Mouse (Mus musculus) C2C12 (cell line): Measurements from ENCODE around the gene S1pr3. TPM values are rescaled to one million over a fixed set of nuclear protein-coding genes. Genes with fewer than 3 reads are reported as not detected.

ENCODE experiments used
- H3K27me3 ChIP-seq: one replicate; pipeline ENCODE4 v1.6.1; 2011; ENCODE audit not compliant: control insufficient read depth, insufficient read depth, insufficient read length
- H3K36me3 ChIP-seq: one replicate; pipeline ENCODE4 v1.6.1; 2011; ENCODE audit not compliant: control insufficient read depth, insufficient read depth
- H3K4me3 ChIP-seq: one replicate; pipeline ENCODE4 v1.5.1; 2011; ENCODE audit warnings: mild to moderate bottlenecking, control low read depth; ENCODE audit not compliant: poor library complexity, insufficient read depth, severe bottlenecking
- H3K79me2 ChIP-seq: one replicate; pipeline ENCODE4 v1.6.1; 2011; ENCODE audit not compliant: control insufficient read depth, insufficient read depth
- H3K79me3 ChIP-seq: one replicate; pipeline ENCODE4 v1.6.1; 2011; ENCODE audit warnings: low read depth, control low read depth
- H3ac ChIP-seq: one replicate; pipeline ENCODE3; 2011; ENCODE audit warnings: low read depth; ENCODE audit not compliant: control insufficient read depth, insufficient read length
- CEBPB ChIP-seq: IDR thresholded peaks from one replicate; pipeline ENCODE4 v1.6.1; 2011; ENCODE audit warnings: low read depth, mild to moderate bottlenecking, control low read depth, moderate library complexity
- CTCF ChIP-seq: IDR thresholded peaks from one replicate; pipeline ENCODE4 v1.5.1; 2011; ENCODE audit not compliant: control insufficient read depth, insufficient read depth, insufficient read length
- FOSL1 ChIP-seq: IDR thresholded peaks from one replicate; pipeline ENCODE4 v1.8.0; 2011; ENCODE audit warnings: mild to moderate bottlenecking, low read length; ENCODE audit not compliant: poor library complexity, insufficient read depth, severe bottlenecking
- MAX ChIP-seq: IDR thresholded peaks from one replicate; pipeline ENCODE4 v1.6.1; 2011; ENCODE audit warnings: mild to moderate bottlenecking, control low read depth
- MYOD1 ChIP-seq: IDR thresholded peaks from one replicate; pipeline ENCODE4 v1.6.1; 2011; ENCODE audit warnings: low read depth; ENCODE audit not compliant: control insufficient read depth, insufficient read length
- MYOG ChIP-seq: IDR thresholded peaks from one replicate; pipeline ENCODE4 v1.6.1; 2011; ENCODE audit not compliant: control insufficient read depth, insufficient read length; ENCODE audit errors: extremely low read depth
- USF1 ChIP-seq: IDR thresholded peaks from one replicate; pipeline ENCODE4 v1.6.1; 2011; ENCODE audit warnings: low read depth, mild to moderate bottlenecking, control low read depth, moderate library complexity
- polyA plus RNA-seq: library from polyadenylated mRNA; unstranded; fragments of >200 nt; fragmentation: generic; extraction: Trizol; gene quantifications from one replicate; pipeline ENCODE4 v1.2.1, GENCODE M21; 2012; ENCODE audit warnings: missing spikeins

The S1pr3 gene
- polyA plus RNA-seq, 1 experiment, result 15.0 TPM

DNA sequence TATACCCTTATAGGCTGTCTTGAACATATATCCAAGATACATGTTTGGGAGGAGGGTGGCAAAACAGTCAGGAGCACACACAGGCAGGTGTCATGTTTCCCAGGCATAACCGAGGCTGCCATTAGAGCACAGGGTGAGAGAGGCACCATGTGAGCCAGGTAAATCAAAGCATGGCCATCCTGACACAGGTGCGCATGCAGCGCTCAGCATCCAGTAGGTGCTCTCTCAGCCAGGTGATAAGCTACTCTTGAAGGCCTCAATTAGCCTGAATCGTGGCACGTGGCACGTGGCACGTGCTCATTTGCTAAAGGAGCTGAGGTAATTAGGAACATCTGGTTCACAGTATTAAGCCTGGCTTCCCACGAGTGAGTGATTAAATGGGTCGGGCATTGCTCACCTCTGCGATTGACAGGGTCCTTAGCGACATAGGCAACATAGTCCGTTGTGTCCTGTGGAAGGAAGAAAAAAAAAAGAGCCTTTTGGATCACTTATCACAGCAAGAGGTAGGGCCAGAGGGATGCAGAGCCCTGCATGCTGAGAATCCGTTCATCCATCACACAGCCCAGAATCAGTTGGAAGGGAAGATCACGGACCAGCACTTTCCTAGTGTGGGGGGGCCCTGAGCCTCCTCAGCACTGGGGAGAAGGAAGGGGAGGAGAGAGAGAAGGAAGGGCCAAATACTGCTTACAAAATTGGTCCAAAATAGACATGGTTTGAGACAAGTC, 57.8 kb downstream of the S1pr3 start:
- TF ChIP-seq MYOG, result no peak
- no peak for TF ChIP-seq MAX
- no peak for TF ChIP-seq CEBPB
- TF ChIP-seq MYOD1, result no peak
- no peak for TF ChIP-seq FOSL1
- no peak for TF ChIP-seq USF1
- no peak for TF ChIP-seq CTCF
- Histone ChIP-seq H3K4me3 (no peak overlapping the region), H3K36me3 (no peaks in the 10 kb centered on the region), H3K79me3 (no peaks in the 10 kb centered on the region), H3K79me2 (no peaks in the 10 kb centered on the region), H3ac (no peak overlapping the region), H3K27me3 (peaks cover 13% of the 10 kb centered on the region)

DNA sequence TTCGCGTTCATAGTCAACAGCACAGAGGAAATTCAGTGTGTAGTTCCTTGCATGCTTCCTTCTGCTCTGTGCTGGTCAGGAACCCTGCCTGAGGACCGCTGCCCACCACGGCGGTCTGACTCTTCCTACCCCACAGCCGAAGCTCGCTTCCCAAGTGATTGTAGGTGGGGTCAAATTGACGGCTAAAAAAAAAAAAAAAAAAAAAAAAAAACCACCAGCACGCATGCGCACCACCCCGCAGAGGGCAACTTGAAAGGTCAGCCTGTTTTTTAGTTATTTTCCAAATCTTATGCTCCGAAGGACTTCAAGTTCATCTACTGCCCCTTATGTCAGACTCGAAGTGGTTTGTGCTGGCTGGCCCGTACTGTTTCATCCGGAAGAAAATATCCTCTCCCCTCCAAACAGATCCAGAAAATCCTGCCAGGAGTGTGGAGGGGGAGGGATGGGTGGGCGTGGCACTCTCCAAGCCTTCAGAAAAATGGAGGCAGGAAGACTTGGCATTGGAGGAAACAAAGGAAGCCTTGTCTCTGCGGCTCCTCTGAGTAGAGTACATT, 60.3 kb downstream of the S1pr3 start:
- Histone ChIP-seq H3K79me3 (no peaks in the 10 kb centered on the region), H3K79me2 (no peaks in the 10 kb centered on the region), H3K27me3 (peaks cover 25% of the 10 kb centered on the region), H3K36me3 (no peaks in the 10 kb centered on the region), H3ac (no peak overlapping the region), H3K4me3 (no peak overlapping the region)
- no peak for TF ChIP-seq MYOD1

Other genes with a start within 250 kb of the S1pr3 start
- gene Nxnl2, start 237.6 kb upstream of the S1pr3 start, polyA plus RNA-seq, result 0.05 TPM
- gene Shc3, start 160.8 kb downstream of the S1pr3 start, polyA plus RNA-seq, result 0.16 TPM
- 167 TPM for gene Cks2, start 236.6 kb downstream of the S1pr3 start, polyA plus RNA-seq
- 6.1 TPM for gene Secisbp2, start 243.1 kb downstream of the S1pr3 start, polyA plus RNA-seq